Mouse (Mus musculus) midbrain, embryonic 10.5 days (tissue): ENCODE data around the gene Nol3. TPM values are rescaled to one million over a fixed set of nuclear protein-coding genes. Genes with fewer than 3 reads are reported as not detected.

Experiments
- DNase-seq: peaks from one replicate; pipeline ENCODE4 v3.0.0-alpha.2; 2017; ENCODE audit warnings: low spot score
- H3K27ac ChIP-seq: fragments of 300-500 bp; sonication (generic); replicated peaks from 2 replicates; pipeline ENCODE4 v1.5.1; 2016; ENCODE audit warnings: mild to moderate bottlenecking
- H3K27me3 ChIP-seq: fragments of 300-500 bp; sonication (generic); 2 replicates; pipeline ENCODE4 v1.6.1; 2016; ENCODE audit warnings: low read depth, mild to moderate bottlenecking; ENCODE audit not compliant: poor library complexity, severe bottlenecking
- H3K36me3 ChIP-seq: fragments of 300-500 bp; sonication (generic); 2 replicates; pipeline ENCODE4 v1.6.1; 2016; ENCODE audit warnings: mild to moderate bottlenecking, moderate library complexity
- H3K4me1 ChIP-seq: fragments of 300-500 bp; sonication (generic); 2 replicates; pipeline ENCODE4 v1.6.1; 2016
- H3K4me3 ChIP-seq: fragments of 300-500 bp; sonication (generic); 2 replicates; pipeline ENCODE4 v1.5.1; 2016; ENCODE audit warnings: mild to moderate bottlenecking, moderate library complexity
- H3K9me3 ChIP-seq: fragments of 300-500 bp; sonication (generic); replicated peaks from 2 replicates; pipeline ENCODE4 v1.6.1; 2016; ENCODE audit warnings: mild to moderate bottlenecking
- WGBS: fragments of 180-500 bp; shearing (Covaris S2); methylation state at CpG from one replicate; pipeline ENCODE4 v1.1.7; 2016; 5-methylcytosine and 5-hydroxymethylcytosine counted together
- polyA plus RNA-seq: library from polyadenylated mRNA; unstranded; fragments of >200 nt; fragmentation: Nextera tagmentation; extraction: Ambion mirVana; gene quantifications from 2 replicates; pipeline ENCODE4 v1.2.1, GENCODE M21; 2016

Nol3 gene
- polyA plus RNA-seq, 1 experiment from 2014 or later: 1.4 TPM

- no peak for DNase-seq
- 65% methylated on average over 11 of the region's 11 CpGs for WGBS
- Histone ChIP-seq H3K4me1 (peaks cover 23% of the 10 kb centered on the region), H3K27me3 (peaks cover 19% of the 10 kb centered on the region), H3K9me3 (no peaks in the 10 kb centered on the region), H3K36me3 (peaks cover 25% of the 10 kb centered on the region), H3K27ac (peak within 1 kb of the TSS; percentile 84), H3K4me3 (peak within 1 kb of the TSS; percentile 90)
Measured at GRCm38 (mm10) chr8:105295895-105296573, 20.1 kb downstream of the Nol3 start, which contains the start of gene Exoc3l. Gene Exoc3l, minus strand, starts transcription at chr8:105296101.

- peak; percentile 95 for DNase-seq
- H3K36me3 ChIP-seq: peaks cover 42% of the 10 kb centered on the region
- peak within 1 kb of the TSS; percentile 84 for H3K27ac ChIP-seq
- H3K27me3 ChIP-seq: peaks cover 10% of the 10 kb centered on the region; the same call in 1 of the 2 replicates
- H3K4me1 ChIP-seq: peaks cover 23% of the 10 kb centered on the region
- H3K9me3 ChIP-seq: no peaks in the 10 kb centered on the region
- peak within 1 kb of the TSS; percentile 90 for H3K4me3 ChIP-seq
- under 1% methylated on average over 58 of the region's 58 CpGs for WGBS
Measured at GRCm38 (mm10) chr8:105297511-105298192, 21.7 kb downstream of the Nol3 start, which contains the start of gene E2f4. Gene E2f4, plus strand, starts transcription at chr8:105297663.

DNA sequence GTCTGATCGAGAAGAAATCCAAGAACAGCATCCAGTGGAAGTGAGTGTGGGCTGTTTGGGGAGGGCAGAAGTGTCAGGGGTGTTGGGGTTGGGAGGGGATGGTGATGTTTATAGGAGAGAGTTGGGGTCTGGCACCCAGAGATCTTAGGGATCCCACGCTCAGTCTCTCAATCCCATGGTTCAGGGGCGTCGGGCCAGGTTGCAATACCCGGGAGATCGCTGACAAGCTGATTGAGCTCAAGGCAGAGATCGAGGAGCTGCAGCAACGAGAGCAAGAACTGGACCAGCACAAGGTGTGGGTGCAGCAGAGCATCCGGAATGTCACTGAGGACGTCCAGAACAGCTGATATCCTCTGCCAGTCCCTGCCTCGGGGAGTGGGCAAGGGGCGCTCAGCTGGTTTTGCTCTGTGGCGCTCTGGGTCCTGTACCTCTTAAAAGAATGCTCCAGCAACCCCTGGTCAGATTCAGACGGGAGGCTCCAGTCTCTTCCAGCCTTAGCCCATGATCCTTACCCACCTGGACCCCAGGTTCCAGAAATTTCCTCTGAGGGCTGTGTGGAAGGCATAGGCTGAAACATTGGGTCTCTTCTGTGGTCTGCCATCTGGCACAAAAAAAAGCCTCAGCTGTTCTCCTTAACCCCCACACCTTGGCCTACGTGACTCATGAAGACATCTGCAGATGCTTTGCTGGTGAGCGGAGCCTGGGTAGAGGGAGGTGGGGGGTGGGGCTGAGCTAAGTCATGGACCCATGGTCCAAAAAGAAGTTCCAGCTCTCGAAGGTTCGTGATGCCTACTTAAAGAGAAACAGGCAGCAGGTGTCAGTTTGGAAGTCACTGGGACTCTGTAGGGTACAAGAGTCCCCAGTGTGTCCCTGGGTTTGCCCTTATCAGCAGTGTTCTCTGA, 22.7 kb downstream of the Nol3 start:
- Histone ChIP-seq H3K4me3 (peak overlapping the region; percentile 90), H3K27ac (peak overlapping the region; percentile 84), H3K27me3 (peaks cover under 1% of the 10 kb centered on the region; the same call in 1 of the 2 replicates), H3K36me3 (peaks cover 51% of the 10 kb centered on the region), H3K9me3 (no peaks in the 10 kb centered on the region), H3K4me1 (peaks cover 23% of the 10 kb centered on the region)
- no peak for DNase-seq
- 66% methylated on average over 18 of the region's 18 CpGs for WGBS

GRCm38 (mm10) chr8:105299962-105300361, 24.0 kb downstream of the Nol3 start:
- Histone ChIP-seq H3K9me3 (no peaks in the 10 kb centered on the region), H3K4me1 (peaks cover 23% of the 10 kb centered on the region), H3K4me3 (0 out of 2 replicates have a peak overlapping the region, but pooled peaks have one; percentile 14), H3K27ac (no peak overlapping the region), H3K36me3 (peaks cover 65% of the 10 kb centered on the region), H3K27me3 (no peaks in the 10 kb centered on the region)
- 95% methylated on average over 8 of the region's 8 CpGs for WGBS
- DNase-seq: no peak

DNA sequence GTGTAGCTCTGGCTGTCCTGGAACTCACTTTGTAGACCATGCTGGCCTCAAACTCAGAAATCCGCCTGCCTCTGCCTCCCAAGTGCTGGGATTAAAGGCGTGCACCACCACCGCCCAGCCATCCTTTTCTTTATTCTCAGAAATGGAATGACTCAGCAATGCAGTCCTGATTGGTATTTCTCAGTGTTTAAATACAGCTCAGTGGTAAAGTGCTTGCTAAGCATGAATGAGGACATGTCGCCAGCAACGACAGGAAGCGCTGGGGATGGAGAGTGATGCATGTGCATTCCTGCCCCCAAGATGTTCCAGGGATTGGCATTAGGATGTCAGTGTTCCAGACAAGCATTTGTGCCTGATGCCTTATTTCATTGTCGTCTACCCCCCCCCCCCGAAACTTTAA, 27.5 kb downstream of the Nol3 start:
- WGBS: 88% methylated on average over 8 of the region's 8 CpGs
- peaks cover 94% of the 10 kb centered on the region for H3K36me3 ChIP-seq

GRCm38 (mm10) chr8:105303874-105304273, 27.9 kb downstream of the Nol3 start:
- H3K4me1 ChIP-seq: peaks cover 18% of the 10 kb centered on the region
- 90% methylated on average over 9 of the region's 9 CpGs for WGBS
- no peak overlapping the region for H3K27ac ChIP-seq
- H3K4me3 ChIP-seq: no peak overlapping the region
- no peaks in the 10 kb centered on the region for H3K9me3 ChIP-seq
- no peaks in the 10 kb centered on the region for H3K27me3 ChIP-seq
- DNase-seq: no peak
- peaks cover 94% of the 10 kb centered on the region for H3K36me3 ChIP-seq

More for the DNA sequence above, 27.5 kb downstream of the Nol3 start:
- Histone ChIP-seq H3K27ac (no peak overlapping the region), H3K9me3 (no peaks in the 10 kb centered on the region), H3K4me3 (no peak overlapping the region), H3K4me1 (peaks cover 23% of the 10 kb centered on the region), H3K27me3 (no peaks in the 10 kb centered on the region)
- DNase-seq: no peak

DNA sequence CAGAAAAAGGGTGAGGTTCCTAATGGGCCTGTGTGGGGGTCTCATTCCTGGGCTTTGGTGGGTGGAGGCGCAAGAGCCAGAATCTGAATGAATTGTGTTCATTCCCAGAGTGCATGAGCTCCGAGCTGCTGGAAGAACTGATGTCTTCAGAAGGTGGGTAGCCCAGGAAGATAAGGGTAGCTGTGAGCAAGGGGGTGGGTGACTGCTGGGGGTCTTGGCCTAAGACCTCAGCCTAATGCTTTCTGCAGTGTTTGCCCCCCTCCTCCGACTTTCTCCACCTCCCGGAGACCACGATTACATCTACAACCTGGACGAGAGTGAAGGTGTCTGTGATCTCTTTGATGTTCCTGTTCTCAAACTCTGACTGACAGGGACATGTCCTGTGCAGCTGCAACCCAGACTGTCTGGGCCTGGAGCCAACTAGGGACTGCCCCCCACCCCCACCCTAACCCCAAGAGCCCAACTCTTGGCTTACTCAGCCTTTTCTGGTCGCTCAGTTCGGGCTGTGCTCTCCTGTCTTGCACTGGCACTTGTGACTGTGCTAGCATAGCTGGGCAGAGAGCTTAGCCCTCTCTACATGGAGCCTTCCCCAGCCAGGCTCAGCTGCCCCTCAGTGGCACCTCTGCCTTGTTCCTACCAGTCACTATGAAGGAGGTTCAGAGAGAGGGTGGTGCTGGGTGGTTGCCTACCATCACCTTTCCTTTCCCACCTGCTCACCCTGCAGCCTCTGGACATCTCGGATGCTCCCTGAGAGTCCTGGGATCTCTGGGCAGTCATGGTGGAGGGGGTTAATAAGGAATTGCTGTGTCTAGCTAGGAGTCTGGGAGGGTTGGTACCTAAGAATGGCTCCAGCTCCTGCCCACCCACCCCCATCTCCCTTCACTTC, 28.6 kb downstream of the Nol3 start:
- Histone ChIP-seq H3K4me1 (peaks cover 14% of the 10 kb centered on the region), H3K27ac (no peak overlapping the region), H3K36me3 (peaks cover 95% of the 10 kb centered on the region), H3K27me3 (no peaks in the 10 kb centered on the region), H3K9me3 (no peaks in the 10 kb centered on the region), H3K4me3 (no peak overlapping the region)
- WGBS: 89% methylated on average over 9 of the region's 9 CpGs
- no peak for DNase-seq

DNA sequence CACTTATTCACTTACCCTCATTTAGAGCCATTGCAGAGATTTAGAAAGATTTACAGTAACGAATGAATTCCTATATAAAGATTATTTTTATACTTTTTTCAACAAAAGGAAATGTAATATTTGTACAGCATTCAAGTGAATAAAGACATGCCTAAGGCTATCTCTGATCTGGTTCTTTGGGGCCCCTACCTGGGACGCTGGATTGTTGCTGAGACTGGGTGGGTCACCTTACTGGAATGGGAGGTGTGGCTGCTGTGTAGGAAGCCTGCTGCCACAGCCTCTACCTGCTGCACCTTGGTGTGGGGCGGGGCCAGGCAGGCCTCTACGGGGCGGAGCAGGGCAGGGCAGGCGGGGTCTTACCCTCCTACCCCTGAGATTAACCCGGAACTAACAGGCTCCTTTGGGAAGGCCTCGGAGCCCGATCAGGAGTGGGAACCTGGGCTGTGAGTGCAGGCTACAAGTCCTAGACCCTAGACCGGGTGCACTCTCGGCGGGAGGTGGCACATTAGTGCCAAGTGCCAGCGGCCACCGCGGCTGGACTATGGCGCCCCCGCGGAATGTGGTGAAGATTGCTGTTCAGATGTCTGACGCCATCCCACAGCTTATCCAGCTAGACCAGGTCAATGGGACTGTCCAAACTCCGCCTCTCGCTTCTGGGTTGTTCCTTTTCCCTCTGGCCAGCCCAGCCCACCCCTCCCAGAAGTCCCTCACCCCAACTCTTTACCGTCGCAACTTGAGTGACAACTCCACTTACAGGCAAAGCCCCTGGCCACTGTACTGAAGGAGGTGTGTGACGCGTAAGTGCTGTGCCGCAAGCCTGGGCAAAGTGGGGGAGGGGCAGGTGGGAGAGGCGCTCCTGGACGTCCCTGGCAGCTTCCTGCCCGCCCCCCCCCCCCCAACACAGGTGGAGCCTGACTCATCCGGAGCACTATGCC, 29.5 kb downstream of the Nol3 start, which contains the start of gene Elmo3:
TSS of gene Elmo3 (plus strand) at position 391 of the 935 bp plus-strand sequence.
- Histone ChIP-seq H3K27me3 (no peaks in the 10 kb centered on the region), H3K4me1 (peaks cover 14% of the 10 kb centered on the region), H3K36me3 (peaks cover 95% of the 10 kb centered on the region), H3K9me3 (no peaks in the 10 kb centered on the region), H3K4me3 (peak within 1 kb of the TSS; percentile 42), H3K27ac (peak within 1 kb of the TSS; percentile 61)
- DNase-seq: peak; percentile 42
- WGBS: 9% methylated on average over 30 of the region's 30 CpGs

DNA sequence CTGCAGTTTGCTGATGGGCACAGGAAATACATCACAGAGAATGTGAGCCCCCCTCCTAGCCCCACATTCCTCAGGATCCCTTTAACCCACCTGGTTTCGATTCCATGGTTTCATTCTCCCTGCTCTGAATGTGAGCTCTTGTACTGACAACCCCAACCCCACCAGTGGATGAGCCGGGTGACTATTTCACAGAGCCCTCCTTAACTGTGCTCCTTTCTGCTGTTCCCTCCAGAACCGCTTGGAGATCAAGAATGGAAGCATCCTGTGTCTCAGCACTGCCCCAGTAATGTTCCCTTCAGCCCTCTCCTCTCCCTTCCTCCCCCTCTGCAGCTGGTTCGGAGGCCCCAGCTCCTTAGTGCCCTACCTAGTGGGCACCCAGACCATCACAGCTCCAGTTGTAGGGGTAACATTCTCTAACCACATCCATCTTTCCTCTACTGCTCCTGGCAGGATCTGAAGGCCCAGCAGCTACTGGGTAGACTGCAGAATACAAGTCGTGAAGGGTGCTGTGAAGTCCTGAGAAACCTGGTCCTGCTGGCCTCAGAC, 30.3 kb downstream of the Nol3 start:
- WGBS: 68% methylated on average over 5 of the region's 5 CpGs
- H3K27ac ChIP-seq: peak overlapping the region; percentile 61; the same call in 1 of the 2 replicates
- H3K27me3 ChIP-seq: no peaks in the 10 kb centered on the region
- no peaks in the 10 kb centered on the region for H3K9me3 ChIP-seq
- peaks cover 14% of the 10 kb centered on the region for H3K4me1 ChIP-seq
- H3K36me3 ChIP-seq: peaks cover 93% of the 10 kb centered on the region
- H3K4me3 ChIP-seq: peak overlapping the region; percentile 42
- no peak for DNase-seq

GRCm38 (mm10) chr8:105307670-105308069, 31.7 kb downstream of the Nol3 start:
- no peak overlapping the region for H3K27ac ChIP-seq
- no peaks in the 10 kb centered on the region for H3K9me3 ChIP-seq
- peaks cover 14% of the 10 kb centered on the region for H3K4me1 ChIP-seq
- peaks cover 93% of the 10 kb centered on the region for H3K36me3 ChIP-seq
- H3K27me3 ChIP-seq: no peaks in the 10 kb centered on the region
- H3K4me3 ChIP-seq: no peak overlapping the region
- 93% methylated on average over 13 of the region's 13 CpGs for WGBS
- no peak for DNase-seq
